Mouse (Mus musculus): ENCODE measurements around the gene Ctnnbl1.

Ctnnbl1 gene

GRCm38 (mm10) chr2:157873223-157873622 is 136.0 kb downstream of the Ctnnbl1 start:
- no peak for DNase-seq (ENCODE audit: low read depth, low spot score)

DNA sequence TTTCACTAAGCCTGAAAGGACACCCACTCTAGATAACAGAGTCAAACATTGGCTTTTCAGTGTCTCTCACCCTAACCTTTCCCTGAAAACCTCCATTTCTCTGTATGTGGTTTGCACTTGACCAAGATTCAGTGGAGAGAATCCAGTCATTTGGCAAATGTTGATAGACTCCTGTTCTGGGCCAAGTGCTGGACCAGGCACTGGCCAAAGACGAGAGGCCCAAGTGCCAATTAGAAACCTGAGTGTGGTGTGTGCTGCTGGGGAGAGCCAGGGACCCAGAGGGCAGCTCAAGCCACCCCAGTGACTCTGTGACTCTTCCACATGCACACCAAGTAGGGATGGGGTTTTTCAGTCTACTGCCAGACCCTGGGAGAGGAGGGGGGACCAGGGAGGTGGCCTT is 136.5 kb downstream of the Ctnnbl1 start:
- no peak for DNase-seq (ENCODE audit: low read depth, low spot score)

DNA sequence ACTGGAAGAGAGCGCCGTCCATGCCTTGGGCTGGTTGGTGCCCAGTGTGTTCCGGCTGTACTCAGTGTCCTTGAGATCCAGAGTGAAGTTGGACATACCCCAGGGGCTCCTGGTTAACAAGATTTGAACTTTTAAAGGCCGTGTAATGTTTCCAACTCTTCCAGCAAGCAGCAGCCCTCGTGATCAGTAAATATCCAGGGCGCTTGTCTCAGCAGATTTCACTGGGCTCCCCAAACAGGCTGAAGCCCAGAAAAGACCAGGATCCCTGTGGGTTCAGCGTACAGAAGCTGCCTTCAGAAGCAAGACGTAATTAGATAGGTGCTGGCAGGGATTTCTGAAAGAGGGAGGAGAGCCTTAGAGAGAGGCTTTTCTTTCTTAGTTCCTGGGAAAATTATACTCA is 137.9 kb downstream of the Ctnnbl1 start:
- DNase-seq (ENCODE audit: low read depth, low spot score): no peak

GRCm38 (mm10) chr2:157877394-157877793 is 140.2 kb downstream of the Ctnnbl1 start:
- no peak for DNase-seq (ENCODE audit: low read depth, low spot score)

DNA sequence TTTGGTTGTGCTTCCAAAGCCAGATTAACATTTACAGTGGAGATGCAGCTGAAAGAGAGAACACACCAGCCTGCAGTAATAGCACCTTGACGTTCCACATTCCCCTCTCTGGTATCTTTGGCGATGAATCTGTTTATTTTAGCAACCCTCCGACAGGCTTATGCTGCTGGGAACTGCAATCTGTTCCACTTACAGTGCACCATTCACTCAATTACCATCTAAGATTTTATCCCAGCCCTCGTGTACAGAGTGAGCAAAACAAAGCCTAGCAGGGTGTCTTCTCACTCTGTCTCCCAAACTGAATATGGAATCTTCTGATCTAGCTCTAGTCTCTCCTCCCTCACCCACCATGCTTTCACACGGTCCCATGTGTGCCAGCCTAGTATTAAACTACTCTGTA is 140.8 kb downstream of the Ctnnbl1 start:
- DNase-seq (ENCODE audit: low read depth, low spot score): no peak

DNA sequence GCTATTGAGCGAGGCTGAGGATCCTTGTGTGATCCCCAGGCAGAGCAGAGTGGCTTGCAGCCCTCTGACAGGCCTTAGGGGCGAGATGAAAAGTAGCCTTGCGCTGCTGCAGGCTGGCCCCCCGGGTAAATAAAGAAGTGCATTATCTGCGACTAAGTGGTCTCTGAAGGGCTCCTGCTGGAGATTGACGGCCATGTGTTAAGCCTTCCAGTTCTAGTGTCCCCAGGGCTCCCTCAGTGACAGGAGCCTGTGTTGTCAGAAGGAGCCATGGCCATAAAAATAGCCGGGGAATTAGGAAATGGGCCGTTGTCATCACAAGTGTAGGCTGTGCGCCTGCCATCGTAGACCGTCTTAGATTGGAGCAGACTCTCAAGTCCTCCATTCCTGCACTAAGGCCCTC is 144.7 kb downstream of the Ctnnbl1 start:
- no peak for DNase-seq (ENCODE audit: low read depth, low spot score)

DNA sequence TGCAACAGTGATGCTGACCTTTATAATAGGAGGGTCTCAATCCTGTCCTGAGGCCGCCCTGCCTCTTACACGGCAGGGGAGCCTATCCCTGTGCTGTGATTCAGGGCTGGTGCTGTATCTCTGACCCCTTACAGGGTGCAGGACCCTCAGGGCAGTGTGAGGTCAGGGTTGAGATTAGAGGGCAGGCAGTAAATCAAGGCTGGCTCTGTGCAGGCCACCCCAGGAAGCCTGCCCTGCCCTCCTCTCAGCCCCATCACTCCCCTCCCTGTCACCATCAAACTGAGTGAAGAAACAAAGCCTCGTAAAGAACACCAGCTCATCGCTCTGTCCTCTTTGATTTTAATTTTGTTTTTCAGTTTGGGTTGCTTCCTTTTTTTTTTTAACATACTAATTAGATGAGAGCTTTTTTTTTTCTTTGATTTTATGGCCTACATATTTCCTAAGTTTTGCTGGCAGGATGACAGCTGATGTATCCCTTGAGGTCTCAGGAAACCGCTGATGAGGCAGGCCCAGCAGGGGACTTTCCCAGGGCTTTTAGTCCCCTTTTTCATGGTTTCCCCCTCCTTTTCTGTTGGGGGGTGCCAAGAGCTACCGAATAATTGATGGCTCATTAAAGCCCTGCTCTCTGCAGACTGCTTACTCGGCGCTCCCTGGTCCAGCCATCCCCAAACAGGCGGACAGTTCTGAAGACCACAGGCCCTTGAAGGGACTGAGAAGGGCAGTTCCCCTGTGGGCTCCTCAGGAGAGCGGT is 150.2 kb downstream of the Ctnnbl1 start:
- no peak for DNase-seq (ENCODE audit: low read depth, low spot score)

DNA sequence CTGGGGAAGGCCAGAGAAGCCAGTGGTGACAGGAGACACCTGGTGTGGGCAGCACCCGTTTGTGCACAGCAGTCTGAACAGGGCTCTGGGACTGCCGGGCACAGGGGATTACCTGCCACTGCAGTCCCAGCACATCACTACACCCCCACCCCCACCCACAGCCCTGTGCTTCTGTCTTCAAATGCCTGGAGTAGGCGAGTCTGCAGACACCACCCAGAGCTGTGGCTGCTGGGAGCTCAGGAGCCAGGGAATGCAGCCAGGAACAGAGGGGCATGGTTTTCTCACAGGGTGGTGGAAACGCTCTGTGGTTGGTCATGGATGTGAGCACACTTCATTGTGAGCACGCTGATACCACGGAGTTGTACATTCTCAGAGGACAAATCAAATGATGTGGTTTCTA is 154.0 kb downstream of the Ctnnbl1 start:
- DNase-seq (ENCODE audit: low read depth, low spot score): no peak

- DNase-seq (ENCODE audit: low read depth, low spot score): no peak
These were observed 159.9 kb downstream of the Ctnnbl1 start for GRCm38 (mm10) chr2:157897131-157897530.

GRCm38 (mm10) chr2:157913204-157913636 is 176.0 kb downstream of the Ctnnbl1 start:
- DNase-seq (ENCODE audit: low read depth, low spot score): peak; percentile 88

DNA sequence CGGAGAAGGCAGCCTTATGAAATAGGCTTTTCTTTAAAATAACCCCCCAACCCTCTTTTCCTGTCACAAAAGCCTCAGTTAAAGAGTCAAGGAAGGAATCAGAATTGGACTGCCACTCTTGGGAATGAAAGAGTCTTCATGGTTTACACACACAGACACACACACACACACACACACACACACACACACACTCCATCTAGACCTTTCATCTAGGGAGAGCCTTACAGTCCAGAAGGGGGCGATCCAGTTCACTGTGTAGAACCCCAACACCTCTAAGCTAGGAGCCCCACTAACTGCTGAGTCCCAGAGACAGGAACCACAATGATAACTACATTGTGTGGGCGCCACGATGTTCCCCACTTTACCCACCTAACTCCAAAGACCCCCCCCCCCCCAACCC is 176.5 kb downstream of the Ctnnbl1 start:
- no peak for DNase-seq (ENCODE audit: low read depth, low spot score)

DNA sequence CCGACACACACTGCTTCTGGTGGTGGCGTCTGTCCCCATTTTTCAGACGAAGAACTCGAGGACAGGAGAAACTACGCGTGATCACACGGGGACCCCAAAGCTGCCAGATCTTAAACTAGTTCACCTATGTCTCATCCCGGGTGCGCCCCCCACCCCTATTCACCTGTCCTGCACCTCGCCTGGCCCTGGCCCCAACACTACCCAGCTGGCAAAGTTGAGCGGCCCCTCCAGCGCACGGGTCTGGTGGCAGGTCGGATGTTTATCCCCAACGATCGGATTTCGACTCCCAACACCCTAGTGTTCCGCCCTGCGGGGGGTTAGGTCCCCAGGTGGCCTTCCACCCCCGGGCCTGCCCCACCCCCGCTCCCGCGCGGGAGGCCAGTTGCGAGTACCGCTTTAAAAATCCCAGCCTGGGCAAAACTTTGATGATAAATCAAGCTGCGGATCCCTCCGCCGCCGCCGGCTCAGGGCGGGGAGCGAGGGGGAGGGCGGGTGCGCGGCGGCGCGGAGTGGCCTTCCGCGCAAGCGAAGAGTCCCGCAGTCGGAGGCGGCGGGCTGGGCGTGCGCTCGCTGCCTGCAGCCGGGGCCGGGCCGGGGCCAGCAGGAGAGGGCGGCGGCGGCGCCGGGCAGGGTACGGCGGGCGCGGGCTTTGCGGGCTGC is 177.0 kb downstream of the Ctnnbl1 start, which contains the start of gene Vstm2l:
Gene Vstm2l (plus strand): TSS at position 549 of the 660 bp plus-strand sequence.
- DNase-seq (ENCODE audit: low read depth, low spot score): no peak

DNA sequence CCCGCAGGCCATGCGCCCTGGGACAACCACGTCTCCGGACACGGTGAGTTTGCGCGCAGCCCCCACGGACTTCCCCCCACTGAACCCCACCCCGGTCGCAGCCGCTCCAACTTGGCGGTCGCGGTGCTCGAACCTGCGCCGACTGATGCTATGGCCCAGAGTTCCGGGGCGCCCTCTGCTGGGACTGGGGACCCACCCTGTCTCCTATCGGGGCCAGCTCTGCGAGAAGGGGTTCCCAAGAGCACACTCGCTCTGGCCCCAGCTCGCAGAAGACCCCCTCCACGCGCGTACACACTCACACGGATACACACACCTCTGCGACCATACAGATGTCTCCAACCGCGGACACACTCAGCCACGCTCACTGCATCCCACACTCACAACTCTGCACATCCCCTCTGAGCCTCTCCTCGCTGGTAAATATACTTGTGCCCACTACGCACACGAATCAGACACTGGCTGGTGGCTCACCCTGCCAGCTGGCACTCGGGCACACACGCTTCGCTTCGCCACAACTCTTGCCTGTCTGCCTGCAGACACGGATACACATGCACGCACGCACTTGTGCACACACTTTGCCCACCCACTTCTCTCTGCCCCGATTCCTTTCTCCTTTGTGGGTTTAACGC is 177.8 kb downstream of the Ctnnbl1 start:
- no peak for DNase-seq (ENCODE audit: low read depth, low spot score)

GRCm38 (mm10) chr2:157918529-157918928 is 181.3 kb downstream of the Ctnnbl1 start:
- DNase-seq (ENCODE audit: low read depth, low spot score): no peak

DNA sequence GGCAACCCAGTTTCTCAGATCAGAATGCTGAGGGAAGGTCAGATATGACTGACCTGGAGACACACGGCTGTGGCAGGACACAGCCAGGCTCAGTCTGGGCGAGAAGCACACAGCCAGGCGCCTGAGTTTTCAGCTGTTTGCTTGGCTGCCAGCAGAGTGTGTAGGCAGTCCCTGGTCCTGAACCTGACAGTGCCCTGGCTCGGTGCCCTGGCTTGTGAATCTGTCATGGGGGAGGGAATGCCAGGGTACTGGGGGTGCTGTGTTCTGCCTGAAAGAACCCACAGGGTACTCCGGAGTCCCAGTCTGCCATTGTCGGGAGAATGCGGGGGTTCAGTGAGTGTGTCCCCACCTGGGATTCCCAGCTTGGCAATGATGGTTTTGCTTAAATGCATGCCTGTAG is 184.3 kb downstream of the Ctnnbl1 start:
- DNase-seq (ENCODE audit: low read depth, low spot score): no peak

GRCm38 (mm10) chr2:157923406-157923805 is 186.2 kb downstream of the Ctnnbl1 start:
- no peak for DNase-seq (ENCODE audit: low read depth, low spot score)

- DNase-seq (ENCODE audit: low read depth, low spot score): no peak
These were observed 187.3 kb downstream of the Ctnnbl1 start for GRCm38 (mm10) chr2:157924504-157924903.

DNA sequence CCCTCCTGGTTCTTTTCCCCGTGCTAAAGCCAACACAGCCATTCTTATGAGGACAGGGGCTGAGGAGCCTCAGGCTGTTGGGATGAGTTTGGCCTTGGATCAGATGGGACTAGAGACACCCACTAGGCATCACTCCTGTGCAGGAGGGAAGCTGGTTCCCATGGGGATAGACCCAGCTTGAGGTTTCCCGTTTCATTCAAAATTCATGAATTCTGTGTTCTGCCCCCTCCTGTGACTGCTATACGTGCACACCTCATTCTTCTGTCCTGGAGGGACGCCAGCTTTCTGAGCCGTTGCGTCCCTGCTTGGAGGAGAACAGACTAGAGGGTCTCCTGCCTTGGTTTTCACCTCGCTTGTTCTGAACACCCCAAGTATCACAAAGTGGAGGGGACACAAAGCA is 189.3 kb downstream of the Ctnnbl1 start:
- DNase-seq (ENCODE audit: low read depth, low spot score): no peak

GRCm38 (mm10) chr2:157926927-157927326 is 189.7 kb downstream of the Ctnnbl1 start:
- no peak for DNase-seq (ENCODE audit: low read depth, low spot score)

GRCm38 (mm10) chr2:157927397-157927796 is 190.2 kb downstream of the Ctnnbl1 start:
- DNase-seq (ENCODE audit: low read depth, low spot score): no peak

GRCm38 (mm10) chr2:157927815-157928214 is 190.6 kb downstream of the Ctnnbl1 start:
- DNase-seq (ENCODE audit: low read depth, low spot score): no peak

GRCm38 (mm10) chr2:157932655-157933054 is 195.5 kb downstream of the Ctnnbl1 start:
- DNase-seq (ENCODE audit: low read depth, low spot score): no peak

All from A20 (cell line).